Mouse (Mus musculus) C2C12 (cell line): ENCODE measurements at regions not wholly inside any gene's neighbourhood (a gene's known extent, or its start where the extent isn't known, plus 50 kb on each side); places are given as distances from the start of the nearest gene placed in this dataset.

ENCODE experiments used
- H3K27me3 ChIP-seq: one replicate; pipeline ENCODE4 v1.6.1; 2011; ENCODE audit not compliant: control insufficient read depth, insufficient read depth, insufficient read length
- H3K36me3 ChIP-seq: one replicate; pipeline ENCODE4 v1.6.1; 2011; ENCODE audit not compliant: control insufficient read depth, insufficient read depth
- H3K4me3 ChIP-seq: one replicate; pipeline ENCODE4 v1.5.1; 2011; ENCODE audit warnings: mild to moderate bottlenecking, control low read depth; ENCODE audit not compliant: poor library complexity, insufficient read depth, severe bottlenecking
- H3K79me2 ChIP-seq: one replicate; pipeline ENCODE4 v1.6.1; 2011; ENCODE audit not compliant: control insufficient read depth, insufficient read depth
- H3K79me3 ChIP-seq: one replicate; pipeline ENCODE4 v1.6.1; 2011; ENCODE audit warnings: low read depth, control low read depth
- H3ac ChIP-seq: one replicate; pipeline ENCODE3; 2011; ENCODE audit warnings: low read depth; ENCODE audit not compliant: control insufficient read depth, insufficient read length
- CEBPB ChIP-seq: IDR thresholded peaks from one replicate; pipeline ENCODE4 v1.6.1; 2011; ENCODE audit warnings: low read depth, mild to moderate bottlenecking, control low read depth, moderate library complexity
- CTCF ChIP-seq: IDR thresholded peaks from one replicate; pipeline ENCODE4 v1.5.1; 2011; ENCODE audit not compliant: control insufficient read depth, insufficient read depth, insufficient read length
- FOSL1 ChIP-seq: IDR thresholded peaks from one replicate; pipeline ENCODE4 v1.8.0; 2011; ENCODE audit warnings: mild to moderate bottlenecking, low read length; ENCODE audit not compliant: poor library complexity, insufficient read depth, severe bottlenecking
- MAX ChIP-seq: IDR thresholded peaks from one replicate; pipeline ENCODE4 v1.6.1; 2011; ENCODE audit warnings: mild to moderate bottlenecking, control low read depth
- MYOD1 ChIP-seq: IDR thresholded peaks from one replicate; pipeline ENCODE4 v1.6.1; 2011; ENCODE audit warnings: low read depth; ENCODE audit not compliant: control insufficient read depth, insufficient read length
- MYOG ChIP-seq: IDR thresholded peaks from one replicate; pipeline ENCODE4 v1.6.1; 2011; ENCODE audit not compliant: control insufficient read depth, insufficient read length; ENCODE audit errors: extremely low read depth
- USF1 ChIP-seq: IDR thresholded peaks from one replicate; pipeline ENCODE4 v1.6.1; 2011; ENCODE audit warnings: low read depth, mild to moderate bottlenecking, control low read depth, moderate library complexity

DNA sequence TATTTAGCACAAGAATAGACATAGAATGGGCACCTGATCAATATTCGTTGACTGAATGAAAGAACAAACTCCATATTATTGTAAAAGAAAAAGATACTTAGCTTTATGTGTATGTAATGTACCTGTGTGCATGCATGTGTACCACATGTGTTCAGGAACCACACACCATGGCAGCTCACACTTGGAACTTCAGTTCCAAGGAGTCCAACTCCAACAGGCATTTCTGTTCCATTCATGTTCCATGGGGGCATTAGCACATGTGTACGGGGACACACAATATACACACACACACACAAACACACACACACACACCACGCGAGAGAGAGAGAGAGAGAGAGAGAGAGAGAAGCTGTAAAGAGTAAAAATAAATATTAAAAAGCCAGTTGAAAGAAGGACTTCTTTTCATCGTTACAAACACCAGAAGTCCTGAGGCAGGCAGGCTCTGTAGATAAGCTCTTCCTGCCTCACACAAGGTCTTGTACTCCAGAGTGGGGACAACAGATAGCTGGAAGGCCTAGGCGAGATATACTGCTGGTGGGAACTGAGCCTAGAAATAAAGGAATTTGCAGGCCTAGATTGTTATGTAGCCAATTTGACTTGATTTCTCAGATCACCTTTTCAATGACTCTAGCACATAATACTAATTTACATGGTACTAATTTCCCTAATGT is 141.6 kb upstream of the Marcks start:
- Histone ChIP-seq H3K79me3 (no peaks in the 10 kb centered on the region), H3K27me3 (no peaks in the 10 kb centered on the region), H3ac (no peak overlapping the region), H3K36me3 (no peaks in the 10 kb centered on the region), H3K79me2 (no peaks in the 10 kb centered on the region), H3K4me3 (no peak overlapping the region)
- TF ChIP-seq MAX: no peak
- no peak for TF ChIP-seq USF1
- TF ChIP-seq CEBPB: no peak
- no peak for TF ChIP-seq MYOG
- no peak for TF ChIP-seq CTCF
- no peak for TF ChIP-seq FOSL1
- TF ChIP-seq MYOD1: no peak

DNA sequence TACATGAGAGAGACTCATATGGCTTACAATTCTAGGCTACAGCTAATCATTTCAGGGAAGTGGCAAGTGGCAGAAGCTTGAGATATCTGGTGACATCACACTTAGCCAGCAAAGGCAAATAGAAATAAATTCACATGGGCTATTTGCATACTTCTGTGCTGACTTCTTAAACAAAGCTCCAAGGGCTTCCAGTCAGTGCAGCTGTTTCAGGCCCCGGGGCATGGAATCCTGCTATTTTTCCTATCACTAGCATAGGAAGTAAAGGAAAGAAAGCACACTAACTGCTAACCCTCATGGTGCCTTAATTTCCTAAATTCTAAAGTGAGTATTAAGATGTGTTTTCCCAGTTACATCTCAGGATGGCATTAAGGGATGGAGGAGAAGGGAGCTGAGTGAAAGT is 140.6 kb upstream of the Marcks start:
- no peaks in the 10 kb centered on the region for H3K36me3 ChIP-seq
- no peak overlapping the region for H3ac ChIP-seq
- no peak for TF ChIP-seq USF1
- TF ChIP-seq CTCF: no peak
- TF ChIP-seq MYOD1: no peak
- TF ChIP-seq CEBPB: no peak
- no peak for TF ChIP-seq MYOG
- TF ChIP-seq FOSL1: no peak
- no peak for TF ChIP-seq MAX
- no peaks in the 10 kb centered on the region for H3K79me3 ChIP-seq
- no peaks in the 10 kb centered on the region for H3K79me2 ChIP-seq
- no peak overlapping the region for H3K4me3 ChIP-seq
- H3K27me3 ChIP-seq: no peaks in the 10 kb centered on the region

GRCm38 (mm10) chr10:37275857-37276256 is 137.1 kb upstream of the Marcks start:
- no peak overlapping the region for H3K4me3 ChIP-seq
- TF ChIP-seq MYOG (no peak), MAX (no peak), CEBPB (no peak), MYOD1 (no peak), USF1 (no peak), CTCF (no peak), FOSL1 (no peak)

DNA sequence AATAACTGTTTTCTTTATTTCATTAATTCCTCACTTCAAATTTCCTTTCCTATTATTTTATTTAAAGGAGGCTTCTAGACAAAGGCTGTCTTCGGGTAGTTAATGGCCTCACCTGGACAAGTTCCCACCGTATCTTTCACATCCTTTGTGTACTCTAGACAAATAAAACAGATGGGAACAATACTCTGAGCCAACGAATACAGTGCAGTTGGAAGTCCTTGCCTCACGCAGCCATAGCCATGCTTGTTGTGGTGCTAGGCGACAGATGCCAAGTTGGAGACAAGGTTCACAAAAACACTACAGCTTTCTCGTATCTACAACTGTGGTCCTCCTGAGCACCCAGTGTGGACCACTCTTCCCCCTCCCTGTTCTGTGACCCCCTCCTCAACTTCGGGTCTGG is 136.6 kb upstream of the Marcks start:
- Histone ChIP-seq H3K36me3 (no peaks in the 10 kb centered on the region), H3K27me3 (no peaks in the 10 kb centered on the region), H3K79me3 (no peaks in the 10 kb centered on the region), H3K79me2 (no peaks in the 10 kb centered on the region), H3ac (no peak overlapping the region), H3K4me3 (no peak overlapping the region)
- no peak for TF ChIP-seq MYOG
- no peak for TF ChIP-seq FOSL1
- no peak for TF ChIP-seq CTCF
- TF ChIP-seq USF1: no peak
- TF ChIP-seq MAX: no peak
- no peak for TF ChIP-seq MYOD1
- TF ChIP-seq CEBPB: no peak

More at GRCm38 (mm10) chr10:37275857-37276256, 137.1 kb upstream of the Marcks start:
- Histone ChIP-seq H3K79me3 (no peaks in the 10 kb centered on the region), H3K79me2 (no peaks in the 10 kb centered on the region), H3K27me3 (no peaks in the 10 kb centered on the region), H3K36me3 (no peaks in the 10 kb centered on the region), H3ac (no peak overlapping the region)

DNA sequence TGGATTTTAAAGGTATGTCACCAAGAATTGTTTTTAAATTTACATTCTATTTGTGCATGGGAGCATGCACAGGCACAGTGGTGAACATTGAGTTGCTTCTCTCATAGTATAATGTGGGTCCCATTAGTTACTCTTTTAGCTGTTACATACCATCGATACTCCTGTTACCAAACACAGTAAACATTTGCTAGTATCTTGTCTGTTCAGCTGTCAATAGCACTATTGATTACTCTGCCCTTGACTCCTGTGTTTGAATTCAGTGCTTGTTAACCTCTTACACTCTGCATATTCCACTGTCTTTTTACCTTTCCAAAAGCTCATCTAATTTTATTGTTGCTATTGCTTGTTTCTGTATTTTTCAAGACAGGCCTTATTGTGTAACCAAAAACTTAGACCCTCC is 133.2 kb upstream of the Marcks start:
- Histone ChIP-seq H3K79me3 (no peaks in the 10 kb centered on the region), H3ac (no peak overlapping the region), H3K27me3 (no peaks in the 10 kb centered on the region), H3K36me3 (no peaks in the 10 kb centered on the region), H3K79me2 (no peaks in the 10 kb centered on the region), H3K4me3 (no peak overlapping the region)
- no peak for TF ChIP-seq MYOG
- no peak for TF ChIP-seq MAX
